Mouse (Mus musculus): ENCODE results near the gene Slc39a8.

Gene Slc39a8

GRCm38 (mm10) chr3:135919305-135919704 lies 94.2 kb downstream of the Slc39a8 start:
- no peak for DNase-seq

- no peak for DNase-seq
Observed at GRCm38 (mm10) chr3:135926729-135927128, 101.7 kb downstream of the Slc39a8 start.

- DNase-seq, result no peak
Observed at GRCm38 (mm10) chr3:135928184-135928583, 103.1 kb downstream of the Slc39a8 start.

GRCm38 (mm10) chr3:135937455-135937854 lies 112.4 kb downstream of the Slc39a8 start:
- DNase-seq, result no peak

All from lung, postnatal 4 days (tissue).